Mouse (Mus musculus) testis, adult 2 months (tissue): ENCODE results near the gene Tmem138. TPM values are rescaled to one million over a fixed set of nuclear protein-coding genes. Genes with fewer than 3 reads are reported as not detected.
"Not testable (repeated sequence)": the region's sequence is repeated elsewhere in the genome, so short reads cannot be mapped to it uniquely, and the experiment has no call there.

ENCODE experiments used
- H3K27ac ChIP-seq: fragments of 200-500 bp; 2 replicates; pipeline ENCODE4 v1.5.1; 2012; ENCODE audit warnings: low read depth, low read length; ENCODE audit not compliant: control insufficient read depth, insufficient read depth
- H3K27me3 ChIP-seq: fragments of 200-500 bp; 2 replicates; pipeline ENCODE4 v1.6.1; 2012; ENCODE audit warnings: mild to moderate bottlenecking, low read length, moderate library complexity; ENCODE audit not compliant: control insufficient read depth, insufficient read depth
- H3K36me3 ChIP-seq: fragments of 200-500 bp; 2 replicates; pipeline ENCODE4 v1.6.1; 2012; ENCODE audit warnings: mild to moderate bottlenecking, low read length; ENCODE audit not compliant: control insufficient read depth, insufficient read depth
- H3K4me1 ChIP-seq: fragments of 200-500 bp; 2 replicates; pipeline ENCODE4 v1.6.1; 2012; ENCODE audit warnings: low read length; ENCODE audit not compliant: control insufficient read depth, insufficient read depth
- H3K4me3 ChIP-seq: fragments of 200-500 bp; 2 replicates; pipeline ENCODE4 v1.5.1; 2012; ENCODE audit warnings: low read depth, mild to moderate bottlenecking, low read length, moderate library complexity, mixed read lengths; ENCODE audit not compliant: control insufficient read depth
- CTCF ChIP-seq: fragments of 200-500 bp; IDR thresholded peaks from 2 replicates; pipeline ENCODE4 v1.5.1; 2012; ENCODE audit warnings: low read depth, mild to moderate bottlenecking, inconsistent platforms, low read length, moderate library complexity; ENCODE audit not compliant: control insufficient read depth, insufficient read depth, insufficient replicate concordance
- POLR2A ChIP-seq: fragments of 200-500 bp; IDR thresholded peaks from 2 replicates; pipeline ENCODE4 v1.6.1; 2012; ENCODE audit warnings: low read depth, mild to moderate bottlenecking, inconsistent platforms, low read length, moderate library complexity; ENCODE audit not compliant: control insufficient read depth
- polyA plus RNA-seq: library from polyadenylated mRNA; depleted of rRNA; stranded (reverse); fragments of >200 nt; gene quantifications from 2 replicates; pipeline ENCODE4 v1.2.3, GENCODE M21; 2012

The Tmem138 gene
- polyA plus RNA-seq, 1 experiment, result 24.5 TPM

GRCm38 (mm10) chr19:10565217-10565616, 11.9 kb downstream of the Tmem138 start:
- H3K4me3 ChIP-seq, result no peak overlapping the region
- H3K27ac ChIP-seq, result no peak overlapping the region
- H3K4me1 ChIP-seq, result no peaks in the 10 kb centered on the region
- TF ChIP-seq POLR2A, result no peak
- TF ChIP-seq CTCF, result no peak
- H3K36me3 ChIP-seq, result no peaks in the 10 kb centered on the region
- no peaks in the 10 kb centered on the region for H3K27me3 ChIP-seq

GRCm38 (mm10) chr19:10564278-10564677, 12.9 kb downstream of the Tmem138 start:
- H3K27me3 ChIP-seq, result no peaks in the 10 kb centered on the region
- H3K4me1 ChIP-seq, result no peaks in the 10 kb centered on the region
- no peak for TF ChIP-seq POLR2A
- H3K4me3 ChIP-seq, result no peak overlapping the region
- H3K36me3 ChIP-seq, result no peaks in the 10 kb centered on the region
- H3K27ac ChIP-seq, result no peak overlapping the region

GRCm38 (mm10) chr19:10562351-10562750, 14.8 kb downstream of the Tmem138 start:
- Histone ChIP-seq H3K27me3 (no peaks in the 10 kb centered on the region), H3K4me3 (no peak overlapping the region), H3K4me1 (no peaks in the 10 kb centered on the region), H3K36me3 (no peaks in the 10 kb centered on the region), H3K27ac (peak overlapping the region; percentile 78)
- TF ChIP-seq POLR2A, result no peak
- TF ChIP-seq CTCF, result no peak

- Histone ChIP-seq H3K4me3 (no peak overlapping the region), H3K36me3 (no peaks in the 10 kb centered on the region), H3K27ac (peak overlapping the region; percentile 78), H3K27me3 (no peaks in the 10 kb centered on the region), H3K4me1 (no peaks in the 10 kb centered on the region)
- TF ChIP-seq POLR2A (no peak), CTCF (no peak)
These were observed 15.4 kb downstream of the Tmem138 start for GRCm38 (mm10) chr19:10561558-10562314.

- Histone ChIP-seq H3K27ac (no peak overlapping the region), H3K4me1 (peaks cover 5% of the 10 kb centered on the region; the same call in 1 of the 2 replicates)
- no peak for TF ChIP-seq POLR2A
These were observed 17.1 kb downstream of the Tmem138 start for GRCm38 (mm10) chr19:10560108-10560507.

GRCm38 (mm10) chr19:10557837-10558375, 19.3 kb downstream of the Tmem138 start:
- H3K27ac ChIP-seq, H3K4me3 ChIP-seq, H3K27me3 ChIP-seq, H3K4me1 ChIP-seq, H3K36me3 ChIP-seq: not testable (repeated sequence)

More at GRCm38 (mm10) chr19:10560108-10560507, 17.1 kb downstream of the Tmem138 start:
- H3K36me3 ChIP-seq, result no peaks in the 10 kb centered on the region
- no peaks in the 10 kb centered on the region for H3K27me3 ChIP-seq
- H3K4me3 ChIP-seq, result no peak overlapping the region

GRCm38 (mm10) chr19:10557430-10557829, 19.7 kb downstream of the Tmem138 start:
- Histone ChIP-seq H3K36me3 (no peaks in the 10 kb centered on the region), H3K4me1 (peaks cover 5% of the 10 kb centered on the region; the same call in 1 of the 2 replicates), H3K27ac (no peak overlapping the region), H3K27me3 (no peaks in the 10 kb centered on the region), H3K4me3 (no peak overlapping the region)
- TF ChIP-seq POLR2A (no peak), CTCF (no peak)

GRCm38 (mm10) chr19:10557001-10557400, 20.2 kb downstream of the Tmem138 start:
- H3K36me3 ChIP-seq, result no peaks in the 10 kb centered on the region
- H3K27ac ChIP-seq, result no peak overlapping the region
- TF ChIP-seq POLR2A, result no peak
- no peak for TF ChIP-seq CTCF
- H3K4me3 ChIP-seq, result no peak overlapping the region; the same call in 1 of the 2 replicates
- H3K4me1 ChIP-seq, result peaks cover 5% of the 10 kb centered on the region; the same call in 1 of the 2 replicates
- H3K27me3 ChIP-seq, result no peaks in the 10 kb centered on the region
